Mouse (Mus musculus) hindlimb bud, embryonic 11.5 days (tissue): ENCODE measurements around the gene Spaca3.

Source experiments
- DNase-seq: peaks from one replicate; pipeline ENCODE4 v3.0.0-alpha.2; 2012; ENCODE audit warnings: low read depth, low spot score; ENCODE audit errors: extremely low spot score

Gene Spaca3

GRCm38 (mm10) chr11:80862941-80863340 is 4.8 kb downstream of the Spaca3 start:
- DNase-seq: no peak

GRCm38 (mm10) chr11:80868039-80868438 is 9.9 kb downstream of the Spaca3 start:
- no peak for DNase-seq

- DNase-seq: peak; percentile 18
Measured at GRCm38 (mm10) chr11:80872509-80873474, 14.6 kb downstream of the Spaca3 start.

- DNase-seq: no peak
Measured at GRCm38 (mm10) chr11:80877131-80877651, 19.0 kb downstream of the Spaca3 start.

- no peak for DNase-seq
Measured at GRCm38 (mm10) chr11:80878026-80878425, 19.9 kb downstream of the Spaca3 start.

- DNase-seq: no peak
Measured at GRCm38 (mm10) chr11:80882229-80882810, 24.2 kb downstream of the Spaca3 start.

GRCm38 (mm10) chr11:80884521-80885231 is 26.5 kb downstream of the Spaca3 start:
- DNase-seq: no peak

- no peak for DNase-seq
Measured at GRCm38 (mm10) chr11:80886365-80886764, 28.2 kb downstream of the Spaca3 start.

- DNase-seq: no peak
Measured at GRCm38 (mm10) chr11:80887021-80887420, 28.9 kb downstream of the Spaca3 start.

- DNase-seq: no peak
Measured at GRCm38 (mm10) chr11:80889336-80890063, 31.3 kb downstream of the Spaca3 start.

- DNase-seq: no peak
Measured at GRCm38 (mm10) chr11:80895853-80896252, 37.7 kb downstream of the Spaca3 start.

GRCm38 (mm10) chr11:80900555-80900954 is 42.4 kb downstream of the Spaca3 start:
- DNase-seq: no peak

- DNase-seq: no peak
Measured at GRCm38 (mm10) chr11:80902664-80903063, 44.5 kb downstream of the Spaca3 start.

GRCm38 (mm10) chr11:80903426-80903825 is 45.3 kb downstream of the Spaca3 start:
- no peak for DNase-seq

GRCm38 (mm10) chr11:80904559-80904958 is 46.4 kb downstream of the Spaca3 start:
- DNase-seq: no peak

- DNase-seq: peak; percentile 5
Measured at GRCm38 (mm10) chr11:80906456-80906855, 48.3 kb downstream of the Spaca3 start.

- DNase-seq: no peak
Measured at GRCm38 (mm10) chr11:80907820-80908219, 49.7 kb downstream of the Spaca3 start.

GRCm38 (mm10) chr11:80912721-80913120 is 54.6 kb downstream of the Spaca3 start:
- no peak for DNase-seq

- DNase-seq: no peak
Measured at GRCm38 (mm10) chr11:80913408-80914024, 55.4 kb downstream of the Spaca3 start.
